8 mouse cellular contexts compared by ENCODE assay signal in genomic region chr3:37585967-37586730, GRCm38 (mm10). TPM values are rescaled to one million over a fixed set of nuclear protein-coding genes. Genes with fewer than 3 reads are reported as not detected.
DNase-seq lines count a peak whose midpoint lies in the region; ATAC-seq and TF ChIP-seq lines count a peak whose summit lies in the region.

No protein-coding gene starts in this region.

- H3K9me3 ChIP-seq in lung, postnatal 0 days (ENCODE audit: low read length), result no peaks in the 10 kb centered on the region
- H3K9me3 ChIP-seq in forebrain, embryonic 10.5 days, result no peaks in the 10 kb centered on the region
- no peaks in the 10 kb centered on the region for H3K9me3 ChIP-seq in limb, embryonic 11.5 days (ENCODE audit: control insufficient read depth, low read length)

- H3K4me3 ChIP-seq in lung, postnatal 0 days (ENCODE audit: low read depth, low read length), result peak overlapping the region; percentile 15; the same call in 1 of the 2 replicates
- peak overlapping the region; percentile 36 for H3K4me3 ChIP-seq in forebrain, embryonic 10.5 days
- H3K4me3 ChIP-seq in limb, embryonic 11.5 days (ENCODE audit: low read depth, low read length), result no peak overlapping the region

- peak; percentile 30 for TF ChIP-seq CTCF in lung, postnatal 0 days (IDR thresholded peaks at IDR 0.05)

- no peak; the same call in none of the 2 replicates for ATAC-seq in lung, postnatal 0 days
- ATAC-seq in limb, embryonic 11.5 days (ENCODE audit: insufficient number of reproducible peaks, low FRiP score, low TSS enrichment, low read depth), result no peak
- ATAC-seq in erythroblast, adult 5-6 weeks (replicated peaks; ENCODE audit: low FRiP score, poor library complexity, severe bottlenecking), result no peak

- no peak overlapping the region for H3K9ac ChIP-seq in lung, postnatal 0 days (replicated peaks; ENCODE audit: low read depth)
- no peak overlapping the region for H3K9ac ChIP-seq in limb, embryonic 11.5 days (ENCODE audit: low read length)

- H3K4me2 ChIP-seq in lung, postnatal 0 days (replicated peaks; ENCODE audit: low read depth, low read length), result peak overlapping the region; percentile 50
- H3K4me2 ChIP-seq in limb, embryonic 11.5 days (ENCODE audit: low read depth, severe bottlenecking), result no peak overlapping the region; the same call in 1 of the 2 replicates

- DNase-seq in lung, postnatal 0 days (ENCODE audit: low spot score), result peak; percentile 22
- no peak for DNase-seq in lung, postnatal 36 days
- DNase-seq in forebrain, embryonic 10.5 days (ENCODE audit: extremely low spot score, low spot score), result peak; percentile 58
- DNase-seq in heart, postnatal 36 days, result peak; percentile 31 to 50
- peak; percentile 42 for DNase-seq in limb, embryonic 11.5 days (ENCODE audit: low spot score)
- peak; percentile 66 for DNase-seq in retina, postnatal 1 day
- no peak for DNase-seq in ovary, postnatal 10 days (ENCODE audit: low spot score)

- intact Hi-C loops in heart, postnatal 36 days (cut with DNase I), result loop anchor here (5.0 kb wide), 3 partner anchors 51 to 171 kb away; partner anchors contain the start of gene Spry1

- H3K27me3 ChIP-seq in lung, postnatal 0 days (replicated peaks; ENCODE audit: insufficient read depth, low read length), result no peaks in the 10 kb centered on the region
- no peaks in the 10 kb centered on the region for H3K27me3 ChIP-seq in forebrain, embryonic 10.5 days (ENCODE audit: poor library complexity, severe bottlenecking)
- H3K27me3 ChIP-seq in limb, embryonic 11.5 days (ENCODE audit: control insufficient read depth, insufficient read depth, low read length), result no peaks in the 10 kb centered on the region

- TF ChIP-seq EP300 in lung, postnatal 0 days (IDR thresholded peaks at IDR 0.05), result no peak

- H3K27ac ChIP-seq in lung, postnatal 0 days (ENCODE audit: low read length), result peak overlapping the region; percentile 76
- peak overlapping the region; percentile 88 for H3K27ac ChIP-seq in forebrain, embryonic 10.5 days
- H3K27ac ChIP-seq in limb, embryonic 11.5 days (replicated peaks; ENCODE audit: low read depth, low read length), result no peak overlapping the region

- no peaks in the 10 kb centered on the region for H3K36me3 ChIP-seq in lung, postnatal 0 days (ENCODE audit: insufficient read depth, low read length)
- H3K36me3 ChIP-seq in forebrain, embryonic 10.5 days (replicated peaks), result peaks cover 4% of the 10 kb centered on the region
- no peaks in the 10 kb centered on the region for H3K36me3 ChIP-seq in limb, embryonic 11.5 days (ENCODE audit: control insufficient read depth, insufficient read depth, low read length)

- whole genome bisulfite sequencing in lung, postnatal 0 days, result 15% methylated on average over 15 of the region's 15 CpGs
- 7% methylated on average over 15 of the region's 15 CpGs for WGBS in forebrain, embryonic 10.5 days
- WGBS in limb, embryonic 11.5 days, result 40% methylated on average over 15 of the region's 15 CpGs

- H3K4me1 ChIP-seq in lung, postnatal 0 days (ENCODE audit: insufficient read depth, low read depth, low read length), result peaks cover 5% of the 10 kb centered on the region; the same call in 1 of the 2 replicates
- peaks cover 42% of the 10 kb centered on the region for H3K4me1 ChIP-seq in forebrain, embryonic 10.5 days
- no peaks in the 10 kb centered on the region for H3K4me1 ChIP-seq in limb, embryonic 11.5 days (ENCODE audit: control insufficient read depth, insufficient read depth, low read length)

RNA-seq across cellular contexts. Expression of gene Spry1, which starts 53.6 kb away (rescaled TPM):
- 23.3 and 24.7 TPM in 2 replicates for polyA plus RNA-seq in lung, postnatal 0 days (2015; fragmentation: Nextera tagmentation; extraction: Ambion mirVana)
- 21.6 and 29.1 TPM in 2 replicates for polyA plus RNA-seq in forebrain, embryonic 10.5 days (2016; fragmentation: Nextera tagmentation; extraction: Ambion mirVana)
- 10 to 100 TPM; 19.9 to 21.5 TPM for total RNA-seq in heart, postnatal 36 days (2021)
- 18.5 and 19.8 TPM in 2 replicates for polyA plus RNA-seq in limb, embryonic 11.5 days (2014; fragmentation: Nextera tagmentation; extraction: Ambion mirVana)
- total RNA-seq in erythroblast, adult 5-6 weeks (2015; ENCODE audit: low replicate concordance), result 2.3 TPM in 1 of 2 replicates, not detected in the other
- total RNA-seq in erythroblast, adult 5-6 weeks (2017; ENCODE audit: low replicate concordance), result 0.26 TPM in 1 of 2 replicates, not detected in the other

Comparison
In these comparisons a context has a peak if more than half of its experiments do, and no peak if none do; other contexts are left out.
1. DNase-seq: peak in lung, postnatal 0 days (single experiment), forebrain, embryonic 10.5 days (single experiment), heart, postnatal 36 days (2 of 2), limb, embryonic 11.5 days (single experiment) and retina, postnatal 1 day (single experiment); none in lung, postnatal 36 days (single experiment) and ovary, postnatal 10 days (single experiment).